Mouse (Mus musculus): Measurements from ENCODE around the gene Cd34.

Cd34 gene

DNA sequence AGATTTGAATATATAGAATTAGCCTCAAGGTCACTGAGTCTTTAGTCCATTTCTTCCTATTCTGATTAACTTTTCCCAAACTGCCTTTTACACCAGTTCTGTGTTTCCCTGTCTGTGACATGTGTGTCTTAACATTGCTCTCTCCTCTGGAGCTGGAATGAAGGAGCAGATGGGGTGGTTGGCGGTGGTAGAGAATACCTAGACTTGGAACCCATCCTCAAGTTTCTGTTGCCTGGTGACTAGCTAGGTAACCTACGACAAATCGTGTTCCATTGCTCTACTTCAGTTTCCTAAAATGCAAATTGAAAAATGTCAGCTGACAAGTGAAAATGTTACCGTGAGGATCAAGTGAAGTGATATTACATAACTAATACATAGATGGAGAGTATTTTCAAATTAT, 33.4 kb downstream of the Cd34 start:
- no peak for DNase-seq (ENCODE audit: low spot score in 2 of 2)

- DNase-seq (ENCODE audit: low spot score in 2 of 2), result peak; percentile 86 to 91
Measured at GRCm38 (mm10) chr1:194976164-194976516, 37.5 kb downstream of the Cd34 start.

DNA sequence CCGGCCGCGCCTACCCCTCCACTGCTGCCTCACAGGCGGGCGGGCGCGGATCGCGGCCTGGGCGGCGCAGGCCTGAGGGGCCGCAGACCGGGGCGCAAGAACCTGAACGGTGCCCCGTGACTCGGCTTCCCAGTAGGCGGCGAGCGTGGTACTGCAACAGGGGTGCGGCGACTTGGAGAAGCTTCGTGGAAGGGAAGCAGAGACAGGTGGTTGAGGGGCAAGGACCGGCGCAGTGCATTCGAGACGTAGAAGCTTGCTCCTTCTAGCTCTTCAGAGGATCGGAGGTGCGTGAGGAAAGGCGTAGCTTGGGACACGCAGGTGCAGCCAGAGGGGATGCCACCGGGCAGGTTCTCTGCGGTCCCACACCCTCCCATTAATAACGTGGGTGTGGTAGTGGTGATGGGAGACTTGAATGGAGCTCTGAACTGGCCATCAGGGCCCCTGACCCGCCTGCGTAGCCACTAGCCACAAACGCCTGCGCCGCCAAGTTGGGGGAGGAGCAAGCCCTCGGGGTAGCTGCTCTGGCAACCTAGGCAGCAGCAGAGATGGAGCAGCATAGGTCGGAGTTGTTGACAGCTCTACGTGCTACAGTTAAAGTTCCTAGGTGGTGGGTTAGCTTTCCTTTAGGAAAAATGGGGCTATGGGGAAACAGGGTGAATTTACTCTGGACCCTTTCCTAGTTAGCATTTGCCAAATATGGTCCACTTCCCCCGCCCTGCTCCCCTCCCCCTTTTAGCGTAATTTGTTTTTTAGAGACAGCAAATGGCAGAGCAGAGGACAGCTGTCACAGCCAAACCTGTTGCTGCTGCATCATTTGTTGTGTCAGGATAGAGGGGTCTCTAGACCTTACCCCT, 38.1 kb downstream of the Cd34 start:
- peak in 1 of 2 experiments; percentile 75 for DNase-seq (ENCODE audit: low spot score in 2 of 2)

DNA sequence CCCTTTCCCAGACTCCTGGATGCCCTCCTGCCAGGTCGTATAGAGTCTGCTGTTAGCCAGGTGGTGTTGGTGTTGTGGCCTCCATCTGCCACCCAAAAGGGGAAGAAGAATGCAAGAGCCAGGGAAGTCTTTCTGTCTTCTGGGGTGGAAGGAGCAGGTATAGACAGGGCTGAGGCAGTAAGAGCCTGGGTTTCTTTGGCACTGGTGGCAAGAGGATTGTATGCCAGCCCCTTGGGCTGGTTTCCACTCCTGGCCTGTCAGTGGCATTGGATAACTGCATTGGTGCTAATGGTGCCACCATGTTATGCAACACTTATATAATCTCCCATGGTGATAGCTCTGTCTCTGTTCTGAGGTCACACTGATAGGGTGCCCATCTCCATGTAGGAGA, 38.7 kb downstream of the Cd34 start:
- no peak for DNase-seq (ENCODE audit: low spot score in 2 of 2)

GRCm38 (mm10) chr1:194977946-194978720, 39.5 kb downstream of the Cd34 start:
- no peak for DNase-seq (ENCODE audit: low spot score in 2 of 2)

GRCm38 (mm10) chr1:194980826-194981435, 42.3 kb downstream of the Cd34 start:
- DNase-seq (ENCODE audit: low spot score in 2 of 2), result no peak

- DNase-seq (ENCODE audit: low spot score in 2 of 2), result no peak
Measured at GRCm38 (mm10) chr1:194982931-194983690, 44.5 kb downstream of the Cd34 start.

GRCm38 (mm10) chr1:194984914-194985313, 46.3 kb downstream of the Cd34 start:
- DNase-seq (ENCODE audit: low spot score in 2 of 2), result no peak

GRCm38 (mm10) chr1:194985442-194986210, 47.0 kb downstream of the Cd34 start:
- no peak for DNase-seq (ENCODE audit: low spot score in 2 of 2)

- DNase-seq (ENCODE audit: low spot score in 2 of 2), result no peak
Measured at GRCm38 (mm10) chr1:194989024-194989423, 50.4 kb downstream of the Cd34 start.

- no peak for DNase-seq (ENCODE audit: low spot score in 2 of 2)
Measured at GRCm38 (mm10) chr1:194990976-194991375, 52.4 kb downstream of the Cd34 start.

DNA sequence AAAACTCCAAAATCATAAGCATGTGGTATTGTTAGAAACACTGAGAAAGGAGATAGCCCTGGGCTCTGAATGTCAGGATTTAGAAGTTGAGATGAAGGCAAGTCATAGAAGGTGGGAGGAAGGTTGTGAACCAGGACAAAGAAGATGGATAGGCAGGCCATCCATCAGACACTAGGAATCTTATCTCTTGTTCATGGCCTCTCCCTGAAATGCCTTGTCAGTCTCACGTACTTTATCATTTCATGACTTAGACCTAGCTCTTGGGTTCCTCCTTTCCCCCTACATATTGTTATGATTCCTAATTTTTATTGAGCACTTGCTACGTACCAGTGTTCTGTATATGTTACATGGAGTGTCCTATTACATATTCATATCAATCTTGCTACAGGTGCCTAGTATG, 53.0 kb downstream of the Cd34 start:
- no peak for DNase-seq (ENCODE audit: low spot score in 2 of 2)

DNA sequence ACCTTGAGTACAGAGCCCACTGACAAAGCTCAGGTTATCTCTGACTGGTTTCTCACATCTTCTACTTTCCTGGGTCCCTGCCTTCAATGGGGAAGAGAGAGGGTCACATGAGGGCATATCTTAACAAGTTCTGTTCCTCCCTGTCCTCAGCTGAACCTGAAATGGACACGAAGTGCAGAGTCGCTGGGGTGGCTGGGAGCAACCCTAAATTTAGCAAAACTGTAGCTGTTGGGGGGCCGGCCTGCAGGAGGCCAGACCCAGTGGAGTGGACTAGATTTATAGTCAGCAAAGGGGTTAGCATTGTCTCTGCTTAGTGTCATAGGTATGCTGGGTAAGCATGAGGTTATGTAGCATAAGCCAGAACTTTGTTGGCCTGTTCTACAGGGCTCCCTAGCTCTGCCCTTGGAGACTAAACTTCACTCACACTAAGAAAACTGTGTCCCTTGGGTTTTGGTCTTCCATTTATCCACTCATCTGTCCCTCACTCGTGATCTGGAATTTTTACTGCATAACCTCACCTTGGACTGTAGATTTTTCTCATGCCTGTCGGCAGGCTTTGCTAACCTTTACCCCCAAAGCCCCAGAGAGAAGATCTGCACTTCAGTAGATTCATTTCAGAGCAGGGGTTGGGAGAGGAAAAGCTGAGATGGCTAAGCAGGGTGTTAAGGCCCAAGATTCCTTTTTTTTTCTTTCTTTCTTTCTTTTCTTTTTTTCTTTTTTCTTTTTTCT, 54.1 kb downstream of the Cd34 start:
- DNase-seq (ENCODE audit: low spot score in 2 of 2), result no peak

DNA sequence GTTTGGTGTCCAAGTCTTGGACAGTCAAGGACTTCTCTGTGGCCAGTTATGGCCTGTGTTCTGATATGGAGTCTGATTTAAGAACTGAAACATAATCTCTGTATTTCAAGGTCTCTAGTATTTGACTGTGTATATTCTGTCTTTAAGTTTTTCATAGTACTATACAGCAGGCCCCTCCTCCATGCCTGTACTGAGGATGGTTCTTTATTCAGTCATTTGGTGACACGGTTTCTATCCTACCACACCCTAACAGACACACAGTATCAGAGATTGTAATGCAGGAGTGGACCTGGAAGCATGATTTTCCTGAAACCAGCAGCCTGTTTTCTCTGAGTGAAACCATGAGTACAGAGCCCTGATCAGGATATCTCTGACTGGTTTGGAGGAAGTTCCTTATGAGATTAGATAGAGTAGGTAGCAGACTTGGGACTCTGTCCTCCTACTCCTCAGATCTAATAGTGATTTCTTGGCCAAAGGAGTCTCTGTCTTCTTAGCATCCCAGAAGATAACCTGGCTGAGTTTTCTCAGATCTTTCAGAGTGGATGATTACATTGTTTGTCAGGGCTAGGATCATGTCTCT, 54.9 kb downstream of the Cd34 start:
- no peak for DNase-seq (ENCODE audit: low spot score in 2 of 2)

DNA sequence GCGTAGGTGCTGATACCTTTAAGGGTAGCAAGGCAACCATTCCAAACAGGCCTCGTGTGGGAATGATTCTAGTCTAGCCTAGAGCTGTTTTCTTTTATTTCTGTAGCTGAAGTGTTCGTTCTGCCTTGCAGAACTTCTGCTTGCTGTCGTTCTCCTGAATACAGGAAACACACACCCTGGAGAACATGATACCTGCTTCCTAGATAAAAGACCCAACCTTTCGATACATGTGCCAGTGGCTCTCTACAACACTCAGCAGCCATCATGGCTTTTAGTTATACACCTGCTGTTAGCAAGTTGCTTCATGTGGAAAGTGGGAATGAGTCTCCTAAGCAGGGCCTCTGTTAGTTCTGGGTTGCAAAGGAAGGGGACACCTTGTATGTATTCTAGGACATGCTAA, 55.6 kb downstream of the Cd34 start:
- DNase-seq (ENCODE audit: low spot score in 2 of 2), result no peak

GRCm38 (mm10) chr1:194995196-194995595, 56.6 kb downstream of the Cd34 start:
- peak in 1 of 2 experiments; percentile 30 for DNase-seq (ENCODE audit: low spot score in 2 of 2)

DNA sequence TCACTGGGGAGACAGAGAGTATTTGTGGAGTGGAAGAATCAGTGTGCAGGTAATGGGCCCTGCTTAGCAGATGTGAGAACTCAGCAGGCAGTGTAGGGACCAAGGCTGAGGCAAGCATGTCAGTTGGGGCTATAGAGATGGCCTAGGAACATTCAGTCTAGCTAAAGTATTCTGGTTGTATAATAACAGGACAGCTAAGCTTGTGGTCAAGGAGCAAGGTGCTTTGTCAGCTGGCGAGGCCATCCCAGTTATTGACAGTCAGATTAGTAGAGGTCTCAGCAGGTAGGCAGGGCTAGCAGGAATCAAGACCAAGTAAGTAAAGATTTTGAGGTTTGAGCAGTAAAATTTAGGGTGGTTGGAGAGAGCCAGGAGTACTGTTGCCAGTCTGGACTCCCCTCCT, 59.8 kb downstream of the Cd34 start:
- no peak for DNase-seq (ENCODE audit: low spot score in 2 of 2)

DNA sequence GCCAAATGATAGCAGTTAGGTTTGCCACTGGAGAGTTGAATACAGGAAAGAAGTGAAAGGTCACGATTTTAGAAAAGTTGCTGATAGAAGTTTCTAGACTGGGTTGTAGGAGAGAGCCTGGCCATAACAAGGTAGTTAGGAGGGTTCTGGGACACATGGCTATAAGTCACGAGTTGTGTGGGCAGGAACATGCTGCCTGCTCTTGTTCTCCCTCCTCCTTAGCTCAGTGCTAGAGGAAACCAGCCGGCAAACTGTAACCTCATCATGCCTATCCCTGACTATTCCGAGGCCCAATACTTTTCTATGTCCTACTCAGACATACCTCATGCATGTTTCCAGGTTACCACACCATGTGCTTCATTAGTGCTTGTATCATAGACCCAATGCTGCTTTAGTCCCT, 64.7 kb downstream of the Cd34 start:
- DNase-seq (ENCODE audit: low spot score in 2 of 2), result no peak

GRCm38 (mm10) chr1:195004194-195004593, 65.6 kb downstream of the Cd34 start:
- no peak for DNase-seq (ENCODE audit: low spot score in 2 of 2)

DNA sequence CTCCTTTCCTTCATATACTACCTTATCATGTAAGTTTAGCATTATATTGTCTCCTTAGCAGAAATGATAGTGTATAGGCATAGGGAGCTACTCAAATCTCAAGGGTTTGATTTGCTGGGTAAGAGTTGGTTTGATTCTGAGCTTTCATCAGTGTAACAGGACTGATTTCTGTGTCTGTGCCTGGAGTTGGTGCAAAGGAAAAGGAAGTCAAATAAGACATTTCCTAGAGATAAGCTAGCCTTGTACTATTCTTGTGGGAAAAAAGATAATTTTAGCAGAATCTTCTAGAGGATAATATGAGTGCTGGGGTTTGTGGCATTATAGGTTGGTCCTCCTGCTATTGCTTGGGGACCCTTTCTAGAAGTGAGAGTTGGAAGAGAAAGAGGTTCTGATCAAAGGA, 67.6 kb downstream of the Cd34 start:
- no peak for DNase-seq (ENCODE audit: low spot score in 2 of 2)
